Mouse (Mus musculus) large intestine, adult 2 months (tissue): ENCODE results near the gene Gm20929. TPM values are rescaled to one million over a fixed set of nuclear protein-coding genes. Genes with fewer than 3 reads are reported as not detected.
"Not testable (repeated sequence)": the region's sequence is repeated elsewhere in the genome, so short reads cannot be mapped to it uniquely, and the experiment has no call there.

Experiments
- DNase-seq: peaks from one replicate; pipeline ENCODE4 v3.0.0-alpha.2; 2012; ENCODE audit warnings: low read depth, low spot score
- WGBS: fragments of 180-500 bp; shearing (Covaris S2); methylation state at CpG from one replicate; pipeline ENCODE4 v1.1.7; 2018; 5-methylcytosine and 5-hydroxymethylcytosine counted together
- polyA plus RNA-seq: library from polyadenylated mRNA; depleted of rRNA; stranded (reverse); fragments of >200 nt; gene quantifications from 2 replicates; pipeline ENCODE4 v1.2.3, GENCODE M21; 2012; rRNA removed

Gm20929 gene
- polyA plus RNA-seq, result not detected in 2 replicates

DNA sequence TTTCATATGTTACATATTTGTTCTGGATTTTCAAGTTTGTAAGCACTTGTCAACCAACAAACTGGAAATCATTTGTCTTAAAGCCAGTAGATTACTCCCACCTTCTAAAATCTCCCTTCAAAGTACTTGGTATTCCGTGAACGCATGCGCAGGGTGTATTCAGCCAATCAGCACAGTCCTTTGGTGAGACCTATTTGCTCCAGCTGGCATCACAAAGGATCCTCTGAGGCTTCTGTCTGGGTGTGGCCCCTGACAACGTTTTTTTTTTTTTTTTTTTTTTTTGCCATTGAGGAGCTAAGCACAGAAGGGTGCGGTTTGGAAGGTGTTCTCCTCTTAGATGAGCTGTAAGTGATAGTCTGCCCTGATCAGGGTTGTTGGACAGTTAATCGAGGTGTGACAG, at the start of gene Gm20929:
Gm20929 (plus strand) TSS at position 301 of the 400 bp plus-strand sequence.
- no CpG with 5 or more reads among the region's 6 CpGs for WGBS
- not testable (repeated sequence) for DNase-seq
